Mouse (Mus musculus): Measurements from ENCODE around the gene Nudt13.
A peak's percentile ranks its signal among the peaks of the same experiment; 100 is the strongest.
"Not testable (repeated sequence)": the region's sequence is repeated elsewhere in the genome, so short reads cannot be mapped to it uniquely, and the experiment has no call there.

Gene Nudt13

GRCm38 (mm10) chr14:20294117-20294892 is at the start of gene Nudt13:
TSS of gene Nudt13 (plus strand) at chr14:20294697.
- peak; percentile 92 to 94 for DNase-seq

GRCm38 (mm10) chr14:20245318-20245717 is 49.2 kb upstream of the Nudt13 start:
- DNase-seq, result no peak

GRCm38 (mm10) chr14:20245861-20246260 is 48.6 kb upstream of the Nudt13 start:
- DNase-seq, result no peak

- DNase-seq, result no peak
Measured at GRCm38 (mm10) chr14:20246811-20247266, 47.7 kb upstream of the Nudt13 start.

DNA sequence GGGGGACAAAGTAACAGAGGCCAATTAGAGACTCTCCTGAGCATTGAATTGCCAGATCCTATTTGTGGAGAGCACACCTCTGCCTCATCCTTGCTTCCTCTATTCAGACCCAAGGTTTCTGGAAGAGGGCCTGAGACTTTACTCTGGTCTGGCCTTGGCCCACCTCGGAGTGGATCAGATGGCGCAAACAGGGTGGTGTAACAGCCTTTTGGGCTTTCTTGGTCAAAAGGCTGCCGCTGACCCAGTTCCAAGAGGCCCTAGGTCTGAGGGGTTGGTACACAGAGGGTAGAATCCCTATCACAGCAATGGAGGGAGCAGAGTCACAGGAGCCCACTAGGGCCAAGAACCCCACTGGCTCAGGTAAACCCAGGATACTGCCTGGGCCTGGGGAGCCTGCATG is 46.5 kb upstream of the Nudt13 start:
- no peak for DNase-seq

DNA sequence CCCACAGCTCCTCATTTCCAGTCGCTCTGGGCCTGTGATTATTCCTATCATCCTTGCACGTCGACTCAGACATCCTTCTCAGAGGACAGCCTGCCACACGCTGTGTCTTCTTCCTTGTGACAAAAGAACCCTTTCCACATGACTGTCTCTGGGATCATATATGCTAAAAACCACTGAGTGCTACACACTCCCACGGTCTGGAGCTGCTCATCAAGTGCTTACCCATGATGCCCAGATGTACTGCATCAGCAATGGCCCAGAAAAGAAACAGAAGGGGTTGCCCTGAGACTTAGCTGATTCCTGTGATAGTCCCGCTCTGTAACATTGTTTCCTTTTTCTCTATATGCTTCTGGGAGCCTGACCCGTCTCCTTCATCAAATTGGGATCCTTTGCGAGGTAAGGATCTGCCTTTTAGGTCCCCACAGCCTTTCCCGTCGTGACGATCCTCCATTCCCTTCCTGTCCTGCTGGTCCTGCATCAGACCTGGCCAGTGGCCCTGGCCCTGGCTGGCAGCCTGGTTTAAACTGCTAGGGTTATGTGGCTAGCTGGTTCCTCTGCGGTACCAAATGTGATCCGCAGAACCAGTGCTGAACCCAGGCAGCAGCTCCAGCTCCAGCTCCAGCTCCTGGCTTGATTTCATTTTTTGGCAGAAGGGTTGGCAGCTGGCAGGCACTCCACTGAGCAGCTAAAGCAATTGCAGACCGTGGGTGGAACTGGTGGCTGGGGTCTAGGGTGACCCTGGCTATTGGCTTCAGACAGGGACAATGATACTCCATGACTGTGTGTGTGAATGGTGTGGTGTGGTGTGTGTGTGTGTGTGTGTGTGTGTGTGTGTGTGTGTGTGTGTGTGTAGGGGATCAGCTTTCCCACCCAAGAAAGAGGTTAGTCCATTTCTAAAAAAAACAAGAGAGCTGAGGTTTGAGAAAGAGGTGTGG is 44.0 kb upstream of the Nudt13 start:
- DNase-seq, result no peak

GRCm38 (mm10) chr14:20258185-20259113 is 36.0 kb upstream of the Nudt13 start:
- peak; percentile 71 to 72 for DNase-seq

DNA sequence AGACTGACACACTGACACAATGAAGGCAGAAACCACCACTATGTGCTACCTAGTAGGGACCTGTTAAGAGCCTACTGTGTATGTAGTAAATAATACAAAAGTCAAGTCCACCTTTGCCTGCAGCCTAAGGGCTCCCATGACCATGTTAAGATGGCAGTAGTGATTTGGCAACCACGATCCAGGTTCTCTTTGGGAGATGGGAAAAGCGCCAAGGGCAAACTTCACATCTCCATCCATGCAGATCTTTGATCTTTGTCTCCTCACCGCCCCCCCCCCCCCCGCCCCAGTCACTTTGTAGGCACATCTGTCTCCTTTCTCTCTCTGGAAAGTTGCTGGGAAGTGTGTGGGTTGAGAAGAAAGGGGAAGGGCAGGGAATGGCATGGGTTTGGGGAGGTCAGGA is 32.2 kb upstream of the Nudt13 start:
- DNase-seq, result no peak

DNA sequence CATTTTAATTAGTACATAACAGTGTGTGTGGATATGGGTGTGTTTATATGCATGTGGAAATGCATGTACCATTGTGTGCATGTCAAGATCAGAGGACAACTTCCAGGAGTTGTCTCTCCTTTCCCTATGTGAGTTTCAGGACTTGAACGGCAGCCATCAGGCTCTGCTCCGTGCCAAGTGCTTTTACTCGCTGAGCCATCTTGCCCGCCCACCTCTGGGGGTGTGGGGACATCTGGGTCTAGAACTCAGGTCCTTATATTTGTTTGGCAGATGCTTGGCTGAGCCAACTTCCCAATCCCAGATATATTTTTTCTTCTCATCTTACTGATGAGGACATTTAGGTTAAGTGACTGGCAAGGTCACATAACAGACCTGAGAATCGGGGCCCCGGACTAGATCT is 26.1 kb upstream of the Nudt13 start:
- no peak for DNase-seq

GRCm38 (mm10) chr14:20269082-20269809 is 25.3 kb upstream of the Nudt13 start, which contains the start of gene Kcnk16:
TSS of gene Kcnk16 (minus strand) at chr14:20269199.
- DNase-seq, result no peak

DNA sequence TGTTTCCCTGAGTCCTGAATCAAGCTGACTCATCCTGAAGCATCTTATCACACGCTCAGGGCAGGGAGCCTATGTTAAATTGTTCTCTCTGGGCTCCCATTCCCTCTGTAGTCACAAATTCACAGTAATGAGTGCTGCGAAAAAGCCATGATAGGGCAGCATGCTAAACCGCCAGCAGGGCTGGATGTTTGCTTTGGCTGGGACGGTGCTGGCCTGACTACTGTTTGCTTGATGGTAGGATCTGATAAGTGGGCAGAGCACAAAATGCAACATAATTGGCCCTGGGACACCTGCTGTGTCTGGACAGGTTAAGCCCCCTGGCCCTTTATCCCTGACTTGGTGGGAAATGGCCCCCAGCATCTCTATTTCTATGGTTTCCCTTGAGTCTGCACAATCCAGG is 3.1 kb upstream of the Nudt13 start:
- no peak for DNase-seq

GRCm38 (mm10) chr14:20294947-20295346 is 450 bp downstream of the Nudt13 start:
- no peak for DNase-seq

DNA sequence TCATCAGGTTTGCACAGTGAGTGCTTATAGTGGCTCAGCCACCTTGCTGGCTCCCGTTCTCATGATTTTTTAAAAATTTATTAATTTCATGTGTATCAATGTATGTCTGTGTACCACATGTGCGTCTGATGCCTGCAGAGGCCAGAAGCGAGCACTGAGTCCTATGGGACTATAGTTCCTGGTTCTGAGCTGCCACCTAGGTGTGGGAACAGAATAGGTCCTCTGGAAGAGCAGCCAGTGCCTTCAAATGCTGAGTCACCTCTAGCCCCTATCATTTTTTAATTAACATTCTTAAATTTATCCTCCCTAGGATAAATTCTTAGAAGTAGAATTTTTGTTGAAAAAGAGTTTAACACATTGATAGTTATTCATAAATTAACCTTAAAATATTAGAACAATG is 3.1 kb downstream of the Nudt13 start:
- no peak for DNase-seq

- peak in 1 of 2 experiments; percentile 50 for DNase-seq
Measured at GRCm38 (mm10) chr14:20298131-20298530, 3.6 kb downstream of the Nudt13 start.

DNA sequence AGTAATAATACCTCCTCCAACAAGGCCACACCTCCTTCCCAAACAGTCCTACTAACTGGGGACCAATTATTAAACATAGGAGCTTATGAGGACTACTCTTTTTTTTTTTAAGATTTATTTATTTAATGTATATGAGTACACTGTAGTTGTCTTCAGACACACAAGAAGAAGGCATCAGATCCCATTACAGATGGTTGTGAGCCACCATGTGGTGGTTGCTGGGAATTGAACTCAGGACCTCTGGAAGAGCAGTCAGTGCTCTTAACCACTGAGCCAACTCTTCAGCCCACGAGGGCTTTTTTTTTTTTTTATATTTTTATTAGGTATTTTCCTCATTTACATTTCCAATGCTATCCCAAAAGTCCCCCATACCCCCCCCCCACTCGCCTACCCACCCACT is 10.6 kb downstream of the Nudt13 start:
- not testable (repeated sequence) for DNase-seq

- no peak for DNase-seq
Measured at GRCm38 (mm10) chr14:20315137-20315536, 20.6 kb downstream of the Nudt13 start.

DNA sequence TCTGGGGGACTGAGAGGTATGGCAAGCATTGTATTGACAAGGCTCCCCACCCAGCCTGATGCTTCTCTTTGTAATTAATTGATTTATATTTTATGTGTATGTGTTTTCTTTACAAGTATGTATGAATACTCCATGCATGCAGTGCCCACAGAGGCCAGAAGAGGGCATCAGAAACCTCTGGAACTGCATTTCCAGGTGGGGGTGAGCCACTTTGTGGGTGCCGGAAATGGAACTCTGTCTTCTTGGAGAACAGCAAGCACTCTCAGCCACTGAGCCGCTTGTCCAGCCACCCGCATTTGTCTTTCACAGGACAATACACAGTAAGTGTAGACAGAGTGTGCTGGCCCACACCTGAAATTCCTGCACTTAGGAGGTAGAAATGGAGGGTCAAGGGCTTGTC is 24.9 kb downstream of the Nudt13 start:
- peak; percentile 50 to 57 for DNase-seq

DNA sequence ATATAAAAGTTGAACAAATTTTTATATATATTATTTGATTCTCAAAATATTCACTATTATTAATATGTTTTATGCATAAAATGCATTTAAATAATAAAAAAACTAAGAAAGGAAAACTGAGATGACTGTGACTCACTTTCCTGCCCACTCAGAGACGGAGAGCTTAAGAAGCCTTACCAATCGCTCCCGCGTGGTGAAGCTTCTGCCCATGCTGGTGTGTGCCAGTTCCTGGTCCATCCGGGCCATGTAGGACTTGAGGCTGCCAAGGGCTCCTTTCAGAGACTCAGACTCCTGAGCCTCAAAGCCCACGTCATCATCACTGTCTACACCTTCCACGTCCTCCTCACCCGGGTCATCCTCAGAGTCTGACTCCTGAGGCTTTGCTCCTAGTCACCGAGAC is 29.7 kb downstream of the Nudt13 start:
- no peak for DNase-seq

- DNase-seq, result peak; percentile 29 to 59
Measured at GRCm38 (mm10) chr14:20328474-20328873, 34.0 kb downstream of the Nudt13 start.

GRCm38 (mm10) chr14:20331316-20331715 is 36.8 kb downstream of the Nudt13 start:
- no peak for DNase-seq

GRCm38 (mm10) chr14:20339415-20339814 is 44.9 kb downstream of the Nudt13 start:
- DNase-seq, result no peak

DNA sequence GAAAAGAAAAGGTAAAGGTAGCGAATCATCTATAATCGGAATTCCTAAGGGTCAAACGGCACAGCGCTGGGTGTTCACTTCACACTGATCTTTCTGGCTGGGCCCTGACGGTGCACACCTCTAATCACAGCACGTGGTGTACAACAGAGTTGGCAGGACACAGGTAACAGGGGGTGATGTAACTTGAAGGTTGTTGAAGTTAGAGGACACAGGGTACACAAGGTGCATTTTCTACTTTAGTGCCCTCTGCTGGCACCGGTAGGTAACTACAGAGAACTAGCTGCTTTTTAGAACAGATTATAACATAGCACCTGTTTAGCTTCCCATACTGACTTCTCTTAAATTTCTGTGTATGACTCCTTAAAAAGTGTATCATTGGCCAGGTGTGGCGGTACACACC is 45.7 kb downstream of the Nudt13 start:
- peak in 1 of 2 experiments; percentile 32 for DNase-seq
